Mouse (Mus musculus): ENCODE results near the gene Gpn2. TPM values are rescaled to one million over a fixed set of nuclear protein-coding genes. Genes with fewer than 3 reads are reported as not detected.

The Gpn2 gene
- polyA plus RNA-seq, 1 experiment from 2014 or later: 23.2 TPM

- Histone ChIP-seq H3K4me2 (no peak overlapping the region), H3K9me3 (peaks cover 8% of the 10 kb centered on the region; the same call in 1 of the 2 replicates), H3K36me3 (no peaks in the 10 kb centered on the region), H3K9ac (replicated peaks) (no peak overlapping the region), H3K27ac (no peak overlapping the region), H3K27me3 (peaks cover 5% of the 10 kb centered on the region; the same call in 1 of the 2 replicates), H3K4me1 (replicated peaks) (no peaks in the 10 kb centered on the region), H3K4me3 (replicated peaks) (no peak overlapping the region)
- WGBS: 51% methylated on average over 4 of the region's 4 CpGs
- ATAC-seq (ENCODE audit: insufficient number of reproducible peaks, insufficient read depth, low FRiP score, low TSS enrichment, low read depth): no peak
Measured at GRCm38 (mm10) chr4:133561622-133562021, 22.5 kb upstream of the Gpn2 start.

DNA sequence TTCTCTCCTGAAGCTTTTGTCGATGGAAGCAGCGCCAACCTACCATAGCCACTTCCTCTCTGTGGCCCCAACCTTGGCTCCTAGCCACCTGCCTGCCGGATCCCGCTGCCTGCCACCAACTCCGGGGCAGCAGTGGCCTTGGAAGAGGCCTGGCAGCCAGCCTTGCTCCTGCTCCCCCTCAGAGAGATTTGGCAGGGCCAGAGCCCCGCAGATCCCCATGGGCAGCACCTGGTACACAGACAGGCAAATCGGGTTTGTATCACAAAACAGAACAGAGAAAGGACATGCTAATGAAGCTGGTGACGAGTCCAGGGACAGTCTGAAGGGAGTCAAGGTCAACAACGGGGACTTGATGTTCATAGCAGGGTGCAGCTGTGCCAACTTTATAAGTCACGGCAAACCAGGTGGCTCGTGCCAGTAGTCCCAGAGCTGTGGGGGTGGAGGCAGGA lies 21.0 kb upstream of the Gpn2 start:
- no peak for ATAC-seq (ENCODE audit: insufficient number of reproducible peaks, insufficient read depth, low FRiP score, low TSS enrichment, low read depth)
- Histone ChIP-seq H3K4me1 (replicated peaks) (no peaks in the 10 kb centered on the region), H3K27me3 (no peaks in the 10 kb centered on the region), H3K9me3 (peaks cover 8% of the 10 kb centered on the region; the same call in 1 of the 2 replicates), H3K9ac (replicated peaks) (no peak overlapping the region), H3K4me3 (replicated peaks) (no peak overlapping the region), H3K36me3 (no peaks in the 10 kb centered on the region), H3K4me2 (no peak overlapping the region), H3K27ac (no peak overlapping the region)
- 80% methylated on average over 11 of the region's 11 CpGs for WGBS

GRCm38 (mm10) chr4:133567251-133567650 lies 16.9 kb upstream of the Gpn2 start:
- Histone ChIP-seq H3K9me3 (peaks cover 8% of the 10 kb centered on the region; the same call in 1 of the 2 replicates), H3K4me3 (replicated peaks) (no peak overlapping the region), H3K27ac (no peak overlapping the region), H3K27me3 (no peaks in the 10 kb centered on the region), H3K4me2 (no peak overlapping the region), H3K36me3 (no peaks in the 10 kb centered on the region), H3K4me1 (replicated peaks) (no peaks in the 10 kb centered on the region), H3K9ac (replicated peaks) (no peak overlapping the region)
- WGBS: 29% methylated on average over 8 of the region's 8 CpGs
- ATAC-seq (ENCODE audit: insufficient number of reproducible peaks, insufficient read depth, low FRiP score, low TSS enrichment, low read depth): no peak

DNA sequence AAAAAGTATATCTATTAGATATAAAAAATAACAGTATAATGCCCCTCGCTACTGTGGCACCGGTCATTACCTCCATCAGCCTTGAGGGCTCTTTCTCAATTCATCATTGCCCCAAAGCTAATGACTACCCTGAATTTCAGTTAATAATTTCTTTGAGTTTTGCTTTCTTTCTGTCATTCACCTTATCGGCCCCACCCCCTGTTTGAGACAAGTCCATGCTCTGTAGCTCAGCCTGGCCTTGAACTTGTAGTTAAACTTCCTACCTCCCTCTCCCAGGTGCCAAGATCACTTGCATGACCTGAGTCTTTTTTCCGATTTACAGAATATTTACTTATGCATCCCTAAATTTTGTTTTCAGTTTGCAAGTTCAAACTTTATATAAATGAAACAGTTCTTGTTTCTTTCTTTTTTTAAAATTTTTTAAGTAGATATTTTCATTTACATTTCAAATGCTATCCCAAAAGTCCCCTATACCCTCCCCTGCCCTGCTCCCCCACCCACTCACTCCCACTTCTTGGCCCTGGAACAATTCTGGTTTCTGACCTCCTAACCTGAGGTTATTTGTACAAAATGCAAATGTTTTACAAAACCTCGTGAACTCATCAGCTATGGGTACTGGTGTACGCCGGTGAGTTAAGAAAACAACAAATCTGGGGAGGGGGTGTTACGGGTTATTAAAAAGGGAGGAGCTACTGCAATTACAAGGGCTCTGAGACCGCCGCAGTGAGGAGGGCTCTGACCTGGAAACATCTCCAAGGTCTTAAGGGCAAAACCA lies 14.7 kb upstream of the Gpn2 start:
- H3K4me2 ChIP-seq: no peak overlapping the region
- ATAC-seq (ENCODE audit: insufficient number of reproducible peaks, insufficient read depth, low FRiP score, low TSS enrichment, low read depth): no peak
- WGBS: 80% methylated on average over 10 of the region's 10 CpGs
- no peak overlapping the region for H3K4me3 ChIP-seq (replicated peaks)
- peaks cover 2% of the 10 kb centered on the region; the same call in 1 of the 2 replicates for H3K9me3 ChIP-seq
- no peak overlapping the region for H3K9ac ChIP-seq (replicated peaks)
- no peaks in the 10 kb centered on the region for H3K36me3 ChIP-seq
- H3K27me3 ChIP-seq: no peaks in the 10 kb centered on the region
- no peaks in the 10 kb centered on the region; the same call in 1 of the 2 replicates for H3K4me1 ChIP-seq (replicated peaks)
- no peak overlapping the region for H3K27ac ChIP-seq

DNA sequence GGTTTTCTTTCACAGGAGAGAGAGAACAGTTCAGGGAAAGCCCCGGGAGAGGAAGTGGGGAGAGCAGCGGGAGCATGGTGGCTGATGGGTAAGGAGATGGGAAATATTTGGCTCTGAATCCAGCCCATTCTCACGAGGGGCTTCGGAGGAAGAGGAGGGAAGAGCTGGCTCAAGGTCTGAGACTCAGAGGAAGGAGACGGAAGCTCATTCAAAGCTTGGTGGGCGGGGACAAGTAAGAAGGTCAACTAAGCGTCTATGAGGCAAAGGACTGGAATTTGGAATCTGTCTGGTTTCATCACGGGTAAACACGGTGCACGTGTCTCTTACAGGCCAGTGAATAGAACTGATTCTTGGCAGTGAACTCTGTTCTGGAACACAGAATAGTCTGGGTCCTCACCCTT lies 14.1 kb upstream of the Gpn2 start:
- H3K27ac ChIP-seq: no peak overlapping the region
- no peak overlapping the region for H3K9ac ChIP-seq (replicated peaks)
- no peak overlapping the region for H3K4me3 ChIP-seq (replicated peaks)
- no peaks in the 10 kb centered on the region for H3K9me3 ChIP-seq
- peaks cover under 1% of the 10 kb centered on the region; the same call in 1 of the 2 replicates for H3K4me1 ChIP-seq (replicated peaks)
- no peaks in the 10 kb centered on the region for H3K36me3 ChIP-seq
- ATAC-seq (ENCODE audit: insufficient number of reproducible peaks, insufficient read depth, low FRiP score, low TSS enrichment, low read depth): no peak
- no peaks in the 10 kb centered on the region for H3K27me3 ChIP-seq
- H3K4me2 ChIP-seq: no peak overlapping the region
- WGBS: 61% methylated on average over 10 of the region's 10 CpGs

DNA sequence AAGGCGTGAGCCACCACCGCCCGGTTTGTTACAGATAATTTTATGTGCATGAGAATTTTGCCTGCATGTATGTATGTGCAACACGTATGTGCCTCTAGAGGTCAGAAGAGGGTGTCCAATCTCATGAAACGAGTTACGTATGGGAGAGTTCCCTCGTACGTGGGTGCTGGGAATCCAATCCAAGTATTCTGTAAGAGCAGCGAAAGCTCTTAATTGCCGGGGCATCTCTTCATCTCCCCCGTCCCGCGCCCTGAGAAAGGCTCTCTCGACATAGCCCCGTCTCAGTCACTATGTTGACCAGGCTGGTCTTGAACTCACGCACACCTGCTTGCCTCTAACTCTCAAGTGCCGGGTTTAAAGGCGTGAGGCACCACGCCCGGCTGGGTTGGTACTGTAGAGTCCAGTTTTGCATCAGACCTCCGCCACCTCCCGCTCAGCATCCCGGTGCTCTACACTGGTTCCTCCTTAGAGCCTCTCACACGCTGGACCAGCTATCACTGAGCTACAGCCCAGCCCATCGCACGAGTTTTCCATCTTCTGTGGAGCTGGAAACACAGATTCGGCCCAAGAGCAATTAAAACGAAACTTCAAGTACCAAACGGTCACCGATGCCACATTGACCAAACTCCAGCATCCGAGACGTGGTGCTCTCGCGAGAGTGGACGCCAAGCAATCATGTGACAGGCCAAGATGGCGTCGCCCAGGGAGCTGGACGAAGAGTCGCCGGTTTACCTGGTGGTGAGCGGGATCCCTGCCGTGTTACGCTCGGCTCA lies 9.9 kb upstream of the Gpn2 start, which contains the start of gene Gpatch3:
Gene Gpatch3, plus strand, starts transcription at position 676 of the 773 bp plus-strand sequence.
- Histone ChIP-seq H3K9me3 (no peaks in the 10 kb centered on the region), H3K4me2 (peak within 1 kb of the TSS; percentile 86), H3K27me3 (no peaks in the 10 kb centered on the region), H3K4me3 (replicated peaks) (peak within 1 kb of the TSS; percentile 100), H3K36me3 (peaks cover 16% of the 10 kb centered on the region), H3K9ac (replicated peaks) (peak within 1 kb of the TSS; percentile 90), H3K4me1 (replicated peaks) (peaks cover 10% of the 10 kb centered on the region; the same call in 1 of the 2 replicates), H3K27ac (peak within 1 kb of the TSS; percentile 90)
- peak; percentile 83 for ATAC-seq (ENCODE audit: insufficient number of reproducible peaks, insufficient read depth, low FRiP score, low TSS enrichment, low read depth)
- WGBS: 8% methylated on average over 44 of the region's 44 CpGs

GRCm38 (mm10) chr4:133574843-133575202 lies 9.3 kb upstream of the Gpn2 start:
- 1% methylated on average over 41 of the region's 41 CpGs for WGBS
- Histone ChIP-seq H3K9ac (replicated peaks) (peak overlapping the region; percentile 90), H3K27me3 (no peaks in the 10 kb centered on the region), H3K27ac (peak overlapping the region; percentile 90), H3K4me2 (peak overlapping the region; percentile 86), H3K9me3 (no peaks in the 10 kb centered on the region), H3K4me3 (replicated peaks) (peak overlapping the region; percentile 100), H3K4me1 (replicated peaks) (peaks cover 10% of the 10 kb centered on the region; the same call in 1 of the 2 replicates), H3K36me3 (peaks cover 22% of the 10 kb centered on the region)
- ATAC-seq (ENCODE audit: insufficient number of reproducible peaks, insufficient read depth, low FRiP score, low TSS enrichment, low read depth): peak; percentile 26; the same call in 1 of the 2 replicates

- ATAC-seq (ENCODE audit: insufficient number of reproducible peaks, insufficient read depth, low FRiP score, low TSS enrichment, low read depth): no peak
- H3K4me3 ChIP-seq (replicated peaks): no peak overlapping the region
- H3K36me3 ChIP-seq: peaks cover 49% of the 10 kb centered on the region
- no peaks in the 10 kb centered on the region for H3K9me3 ChIP-seq
- WGBS: 80% methylated on average over 12 of the region's 12 CpGs
- no peak overlapping the region; the same call in 1 of the 2 replicates for H3K9ac ChIP-seq (replicated peaks)
- H3K4me1 ChIP-seq (replicated peaks): peaks cover 10% of the 10 kb centered on the region; the same call in 1 of the 2 replicates
- no peaks in the 10 kb centered on the region for H3K27me3 ChIP-seq
- no peak overlapping the region for H3K4me2 ChIP-seq
- no peak overlapping the region for H3K27ac ChIP-seq
Measured at GRCm38 (mm10) chr4:133577983-133578382, 6.2 kb upstream of the Gpn2 start.

DNA sequence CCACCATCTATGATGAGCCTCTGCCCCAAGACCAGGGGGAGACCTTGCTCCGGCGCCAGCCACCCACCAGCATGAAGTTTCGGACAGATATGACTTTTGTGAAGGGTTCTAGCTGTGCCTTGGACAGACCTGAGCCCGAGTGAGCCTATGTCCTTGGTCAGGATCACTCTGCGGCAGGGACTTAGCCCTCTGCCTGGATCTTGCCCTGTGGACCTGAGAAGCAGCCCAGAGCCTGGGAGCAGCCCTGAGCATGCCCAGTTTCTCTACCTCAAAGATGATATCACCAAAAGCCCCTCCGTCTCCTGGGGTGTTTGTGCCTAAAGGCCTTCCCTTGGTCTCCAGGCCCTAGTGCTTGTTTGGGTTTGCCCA lies 488 bp upstream of the Gpn2 start:
- 66% methylated on average over 6 of the region's 6 CpGs for WGBS

DNA sequence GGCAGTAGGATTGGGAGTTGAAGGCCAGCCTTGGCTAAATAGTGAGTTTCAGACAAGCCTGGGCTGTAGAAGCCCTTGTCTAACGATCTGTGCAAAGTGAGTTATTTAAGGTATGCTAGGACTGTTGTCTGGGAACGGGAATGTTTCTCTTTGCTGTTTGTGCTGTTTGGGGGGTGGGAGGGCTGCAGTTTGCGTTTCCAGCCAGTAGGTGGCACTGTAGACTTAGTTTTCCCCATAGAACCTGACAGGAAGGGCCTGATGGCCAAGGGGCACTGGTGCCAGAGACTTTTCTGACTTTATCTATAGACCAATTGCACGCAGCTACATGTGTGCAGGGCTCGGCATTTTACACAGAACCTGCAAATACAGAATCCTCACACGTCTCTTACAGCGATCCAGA lies 8.4 kb downstream of the Gpn2 start:
- H3K27me3 ChIP-seq: no peaks in the 10 kb centered on the region
- no peak for ATAC-seq (ENCODE audit: insufficient number of reproducible peaks, insufficient read depth, low FRiP score, low TSS enrichment, low read depth)
- H3K9ac ChIP-seq (replicated peaks): no peak overlapping the region
- no peak overlapping the region for H3K4me2 ChIP-seq
- 32% methylated on average over 7 of the region's 7 CpGs for WGBS
- H3K4me3 ChIP-seq (replicated peaks): no peak overlapping the region
- H3K36me3 ChIP-seq: peaks cover 53% of the 10 kb centered on the region
- no peak overlapping the region for H3K27ac ChIP-seq
- no peaks in the 10 kb centered on the region for H3K4me1 ChIP-seq (replicated peaks)
- H3K9me3 ChIP-seq: no peaks in the 10 kb centered on the region

More for the DNA sequence above, 488 bp upstream of the Gpn2 start:
- H3K4me1 ChIP-seq (replicated peaks): peaks cover 15% of the 10 kb centered on the region
- H3K9me3 ChIP-seq: no peaks in the 10 kb centered on the region
- H3K4me3 ChIP-seq (replicated peaks): peak overlapping the region; percentile 97
- peaks cover 69% of the 10 kb centered on the region for H3K36me3 ChIP-seq
- no peak for ATAC-seq (ENCODE audit: insufficient number of reproducible peaks, insufficient read depth, low FRiP score, low TSS enrichment, low read depth)
- H3K27ac ChIP-seq: peak overlapping the region; percentile 80
- peak overlapping the region; percentile 81 for H3K9ac ChIP-seq (replicated peaks)
- peak overlapping the region; percentile 100 for H3K4me2 ChIP-seq
- H3K27me3 ChIP-seq: no peaks in the 10 kb centered on the region

DNA sequence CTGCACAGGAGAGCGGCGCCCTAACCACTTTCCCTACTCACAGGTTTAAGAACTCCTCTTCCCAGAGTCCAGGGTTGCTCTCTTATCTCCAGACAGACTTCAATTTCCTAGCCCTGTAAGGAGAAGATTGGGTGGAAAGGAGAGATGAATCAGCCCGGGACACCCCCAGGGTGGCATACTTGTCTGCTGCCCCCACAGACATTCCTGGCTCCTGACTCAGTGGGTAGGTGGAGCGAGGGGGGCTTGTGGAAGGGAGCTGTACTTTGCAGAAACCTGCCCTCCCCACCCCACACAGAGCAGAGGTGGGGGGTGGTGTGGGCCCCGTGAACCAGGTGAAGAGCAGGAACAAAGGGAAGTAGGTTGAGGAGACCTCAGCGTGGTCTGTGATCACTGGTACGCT lies 11.4 kb downstream of the Gpn2 start:
- peaks cover 23% of the 10 kb centered on the region for H3K36me3 ChIP-seq
- H3K9ac ChIP-seq (replicated peaks): no peak overlapping the region
- H3K27me3 ChIP-seq: peaks cover 21% of the 10 kb centered on the region
- H3K4me3 ChIP-seq (replicated peaks): no peak overlapping the region
- no peaks in the 10 kb centered on the region for H3K9me3 ChIP-seq
- 51% methylated on average over 7 of the region's 7 CpGs for WGBS
- no peak overlapping the region for H3K4me2 ChIP-seq
- peaks cover 10% of the 10 kb centered on the region for H3K4me1 ChIP-seq (replicated peaks)
- ATAC-seq (ENCODE audit: insufficient number of reproducible peaks, insufficient read depth, low FRiP score, low TSS enrichment, low read depth): no peak
- 0 out of 2 replicates have a peak overlapping the region, but pooled peaks have one; percentile 50 for H3K27ac ChIP-seq

Measured in limb, embryonic 12.5 days (tissue).